Mouse (Mus musculus) spleen, adult 2 months (tissue): ENCODE results near the gene Cd79b.

Experiments used
- CTCF ChIP-seq: fragments of 200-500 bp; IDR thresholded peaks from 2 replicates; pipeline ENCODE4 v1.5.1; 2011; ENCODE audit warnings: mild to moderate bottlenecking, inconsistent platforms; ENCODE audit not compliant: insufficient read depth, insufficient read length, insufficient replicate concordance; ENCODE audit errors: extremely low read depth
- POLR2A ChIP-seq: fragments of 200-500 bp; IDR thresholded peaks from 2 replicates; pipeline ENCODE4 v1.6.1; 2011; ENCODE audit warnings: low read depth, low read length, inconsistent platforms

DNA sequence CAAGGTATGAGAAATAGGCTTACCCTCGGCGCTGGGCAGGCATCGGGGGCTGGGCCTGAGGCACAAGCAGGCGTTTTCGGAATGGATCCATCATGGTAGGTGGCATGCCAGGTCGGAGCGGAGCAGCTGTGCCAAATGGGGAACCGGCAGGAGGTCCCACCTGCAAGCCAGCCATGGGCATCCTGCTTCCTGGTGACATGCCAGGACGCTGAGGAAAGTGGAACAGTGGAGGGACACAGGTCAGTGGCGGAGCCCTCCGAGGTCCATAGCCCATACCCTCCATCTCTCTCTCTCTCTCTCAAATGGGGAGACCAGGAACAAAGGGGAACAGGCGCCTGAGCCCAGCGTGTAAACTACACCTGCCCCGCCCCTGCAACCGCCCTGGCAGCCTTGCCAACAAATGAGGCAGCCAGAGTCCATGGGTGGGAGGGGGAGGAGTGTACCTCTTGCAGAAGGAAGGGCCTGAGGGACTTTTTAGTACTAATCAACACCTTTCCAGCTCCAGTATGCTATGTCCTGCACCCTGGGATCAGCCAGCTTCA, 47.2 kb downstream of the Cd79b start:
- TF ChIP-seq CTCF (no peak), POLR2A (no peak)
